Mouse (Mus musculus) heart, postnatal 0 days (tissue): Measurements from ENCODE around the gene Zranb3.

Experiments
- CTCF ChIP-seq: IDR thresholded peaks from 2 replicates; pipeline ENCODE4 v1.5.1; 2016; ENCODE audit warnings: antibody characterized with exemption, control low read depth, low read depth
- EP300 ChIP-seq: IDR thresholded peaks from 2 replicates; pipeline ENCODE4 v1.6.1; 2016; ENCODE audit warnings: antibody characterized with exemption, low read depth

DNA sequence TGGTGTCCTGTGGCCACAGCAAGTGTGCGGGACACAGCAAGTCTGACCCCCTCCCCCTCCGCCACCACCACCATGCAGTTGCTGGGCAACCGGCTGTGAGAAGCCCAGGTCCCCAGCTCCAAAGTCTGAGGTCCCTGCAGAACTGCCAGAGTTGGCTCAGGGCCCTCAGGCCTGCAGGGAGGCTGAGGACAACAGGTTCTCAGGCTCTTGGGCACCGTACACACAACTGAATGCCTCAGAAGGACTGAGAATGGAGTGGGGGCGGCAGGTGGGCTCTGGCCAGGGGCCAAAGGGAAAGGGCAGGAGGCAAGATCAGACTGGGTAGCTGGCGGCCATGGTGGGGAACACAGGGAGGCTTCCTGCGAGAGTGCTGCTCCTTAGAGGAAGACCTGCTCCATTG, 20.0 kb downstream of the Zranb3 start:
- TF ChIP-seq CTCF, result no peak
- TF ChIP-seq EP300, result no peak
